Mouse (Mus musculus): ENCODE data around the gene Neurl1a. TPM values are rescaled to one million over a fixed set of nuclear protein-coding genes. Genes with fewer than 3 reads are reported as not detected.
"Not testable (repeated sequence)": the region's sequence is repeated elsewhere in the genome, so short reads cannot be mapped to it uniquely, and the experiment has no call there.

Gene Neurl1a
- polyA plus RNA-seq, 1 experiment: 2.3 TPM

DNA sequence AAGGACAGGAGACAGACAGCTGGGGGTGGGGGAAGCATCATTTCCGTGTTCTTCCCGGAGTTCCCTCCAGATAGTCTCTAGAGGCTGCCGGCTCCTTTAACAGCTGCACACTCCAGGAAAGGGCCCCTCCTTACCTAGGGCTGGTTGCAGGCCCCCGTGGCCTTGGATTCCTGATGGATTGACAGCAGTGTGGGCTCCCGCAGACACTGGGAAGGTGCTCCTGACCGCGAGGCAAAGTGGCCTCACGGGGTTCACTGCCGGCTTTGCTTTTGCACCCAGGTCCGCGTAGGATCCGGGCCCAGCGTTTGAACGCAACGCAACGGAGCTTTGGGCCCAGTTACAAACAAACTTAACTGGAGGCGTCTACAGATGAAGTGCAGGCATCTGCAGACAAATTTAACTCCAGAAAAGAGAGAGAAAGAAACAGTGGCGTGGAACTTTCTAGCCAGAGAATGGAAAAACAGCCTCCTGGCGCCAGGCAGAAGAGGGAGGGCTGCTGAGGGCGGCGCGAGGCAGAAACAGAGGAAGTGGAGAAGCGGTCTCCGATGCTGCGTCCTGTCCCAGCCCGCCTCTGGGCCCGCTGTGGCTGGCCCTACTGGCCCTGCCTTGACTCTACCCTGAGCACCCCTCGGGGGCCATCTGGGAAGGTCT is 40.7 kb upstream of the Neurl1a start, which contains the start of gene Calhm2:
Gene Calhm2, minus strand, starts transcription at position 524 of the 651 bp plus-strand sequence.
- H3K36me3 ChIP-seq (ENCODE audit: control insufficient read depth, insufficient read depth, low read length): no peaks in the 10 kb centered on the region
- H3K4me1 ChIP-seq (ENCODE audit: control insufficient read depth, insufficient read depth, low read length): no peaks in the 10 kb centered on the region
- 16% methylated on average over 28 of the region's 28 CpGs for WGBS
- H3K4me3 ChIP-seq (ENCODE audit: insufficient read depth, low read depth, low read length): peak within 1 kb of the TSS; percentile 66
- TF ChIP-seq POLR2A (IDR thresholded peaks at IDR 0.05; ENCODE audit: low read depth, low read length): no peak
- TF ChIP-seq CTCF (conservative IDR thresholded peaks at IDR 0.05; ENCODE audit: insufficient read depth, insufficient read length, low read depth, low read length): no peak
- H3K27ac ChIP-seq (ENCODE audit: insufficient read depth, low read depth, low read length): peak within 1 kb of the TSS; percentile 75
- DNase-seq: peak; percentile 52
- no peaks in the 10 kb centered on the region for H3K27me3 ChIP-seq (replicated peaks; ENCODE audit: control insufficient read depth, insufficient read depth, low read length)

DNA sequence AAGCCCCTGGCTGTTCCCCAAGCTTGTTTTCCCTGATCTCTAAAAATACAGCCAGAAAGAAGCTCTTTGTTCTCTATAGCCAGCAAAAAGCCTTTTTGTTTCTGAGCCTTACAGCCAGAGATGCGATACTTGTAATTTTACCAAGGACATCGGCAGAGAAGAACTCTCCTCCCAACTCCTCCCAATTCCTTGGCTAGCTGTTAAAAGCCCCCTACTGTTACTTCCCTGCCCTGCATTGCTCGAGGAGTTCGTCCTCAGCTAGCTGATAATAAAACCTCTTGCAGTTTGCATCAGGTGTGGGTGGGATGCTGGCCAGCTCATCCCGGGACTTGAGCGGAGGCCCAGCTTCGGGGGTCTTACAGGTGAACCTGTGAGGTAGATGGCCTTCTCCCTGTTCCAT is 39.0 kb upstream of the Neurl1a start:
- not testable (repeated sequence) for H3K4me1 ChIP-seq (ENCODE audit: control insufficient read depth, insufficient read depth, low read length); H3K36me3 ChIP-seq (ENCODE audit: control insufficient read depth, insufficient read depth, low read length); H3K27me3 ChIP-seq (replicated peaks; ENCODE audit: control insufficient read depth, insufficient read depth, low read length); DNase-seq; H3K4me3 ChIP-seq (ENCODE audit: insufficient read depth, low read depth, low read length); H3K27ac ChIP-seq (ENCODE audit: insufficient read depth, low read depth, low read length)
- 55% methylated on average over 7 of the region's 7 CpGs for WGBS

DNA sequence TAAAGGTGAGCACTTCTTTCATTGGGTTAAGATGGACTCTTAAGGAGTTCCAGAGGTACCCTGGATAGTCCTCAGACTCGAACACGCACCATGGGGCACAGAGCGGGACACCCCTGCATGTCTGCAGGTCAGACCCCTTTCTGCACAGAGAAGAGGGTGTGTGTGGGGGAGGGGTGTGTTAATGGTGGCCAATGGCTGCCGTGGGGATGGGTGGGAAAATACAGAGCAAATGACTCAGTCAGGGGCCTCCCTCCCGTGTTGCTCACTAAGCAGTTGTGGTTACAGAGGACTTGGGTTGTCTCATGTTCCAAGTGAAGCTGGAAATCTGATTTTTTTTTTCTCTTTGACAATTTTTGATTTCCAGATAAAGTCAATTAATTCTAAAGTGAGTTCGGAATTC is 36.2 kb upstream of the Neurl1a start:
- H3K27me3 ChIP-seq (replicated peaks; ENCODE audit: control insufficient read depth, insufficient read depth, low read length): no peaks in the 10 kb centered on the region
- 78% methylated on average over 6 of the region's 6 CpGs for WGBS
- H3K4me3 ChIP-seq (ENCODE audit: insufficient read depth, low read depth, low read length): no peak overlapping the region
- DNase-seq: no peak
- no peaks in the 10 kb centered on the region for H3K4me1 ChIP-seq (ENCODE audit: control insufficient read depth, insufficient read depth, low read length)
- TF ChIP-seq POLR2A (IDR thresholded peaks at IDR 0.05; ENCODE audit: low read depth, low read length) (no peak), CTCF (conservative IDR thresholded peaks at IDR 0.05; ENCODE audit: insufficient read depth, insufficient read length, low read depth, low read length) (no peak)
- no peaks in the 10 kb centered on the region for H3K36me3 ChIP-seq (ENCODE audit: control insufficient read depth, insufficient read depth, low read length)
- no peak overlapping the region for H3K27ac ChIP-seq (ENCODE audit: insufficient read depth, low read depth, low read length)

- Histone ChIP-seq H3K27me3 (replicated peaks; ENCODE audit: control insufficient read depth, insufficient read depth, low read length) (no peaks in the 10 kb centered on the region), H3K4me3 (ENCODE audit: insufficient read depth, low read depth, low read length) (no peak within 1 kb of the TSS), H3K36me3 (ENCODE audit: control insufficient read depth, insufficient read depth, low read length) (no peaks in the 10 kb centered on the region), H3K27ac (ENCODE audit: insufficient read depth, low read depth, low read length) (no peak within 1 kb of the TSS), H3K4me1 (ENCODE audit: control insufficient read depth, insufficient read depth, low read length) (no peaks in the 10 kb centered on the region)
- TF ChIP-seq POLR2A (IDR thresholded peaks at IDR 0.05; ENCODE audit: low read depth, low read length) (no peak), CTCF (conservative IDR thresholded peaks at IDR 0.05; ENCODE audit: insufficient read depth, insufficient read length, low read depth, low read length) (no peak)
- 90% methylated on average over 6 of the region's 6 CpGs for WGBS
- DNase-seq: no peak
These were observed 34.5 kb upstream of the Neurl1a start, which contains the start of gene Calhm1 for GRCm38 (mm10) chr19:47144154-47144553. TSS of gene Calhm1 (minus strand) at chr19:47144254.

GRCm38 (mm10) chr19:47148267-47148847 is 30.3 kb upstream of the Neurl1a start:
- H3K4me1 ChIP-seq (ENCODE audit: control insufficient read depth, insufficient read depth, low read length): no peaks in the 10 kb centered on the region
- H3K4me3 ChIP-seq (ENCODE audit: insufficient read depth, low read depth, low read length): no peak overlapping the region
- H3K36me3 ChIP-seq (ENCODE audit: control insufficient read depth, insufficient read depth, low read length): no peaks in the 10 kb centered on the region
- TF ChIP-seq CTCF (conservative IDR thresholded peaks at IDR 0.05; ENCODE audit: insufficient read depth, insufficient read length, low read depth, low read length) (no peak), POLR2A (IDR thresholded peaks at IDR 0.05; ENCODE audit: low read depth, low read length) (no peak)
- WGBS: 74% methylated on average over 5 of the region's 5 CpGs
- H3K27ac ChIP-seq (ENCODE audit: insufficient read depth, low read depth, low read length): no peak overlapping the region
- DNase-seq: no peak
- H3K27me3 ChIP-seq (replicated peaks; ENCODE audit: control insufficient read depth, insufficient read depth, low read length): no peaks in the 10 kb centered on the region

GRCm38 (mm10) chr19:47149854-47150253 is 28.8 kb upstream of the Neurl1a start:
- no peaks in the 10 kb centered on the region for H3K27me3 ChIP-seq (replicated peaks; ENCODE audit: control insufficient read depth, insufficient read depth, low read length)
- H3K4me3 ChIP-seq (ENCODE audit: insufficient read depth, low read depth, low read length): no peak overlapping the region
- WGBS: 33% methylated on average over 4 of the region's 4 CpGs
- no peaks in the 10 kb centered on the region for H3K4me1 ChIP-seq (ENCODE audit: control insufficient read depth, insufficient read depth, low read length)
- peak; percentile 14 for DNase-seq
- H3K36me3 ChIP-seq (ENCODE audit: control insufficient read depth, insufficient read depth, low read length): no peaks in the 10 kb centered on the region
- TF ChIP-seq CTCF (conservative IDR thresholded peaks at IDR 0.05; ENCODE audit: insufficient read depth, insufficient read length, low read depth, low read length) (no peak), POLR2A (IDR thresholded peaks at IDR 0.05; ENCODE audit: low read depth, low read length) (no peak)
- H3K27ac ChIP-seq (ENCODE audit: insufficient read depth, low read depth, low read length): peak overlapping the region; percentile 19; the same call in 1 of the 2 replicates

- no peak overlapping the region for H3K4me3 ChIP-seq (ENCODE audit: insufficient read depth, low read depth, low read length)
- TF ChIP-seq POLR2A (IDR thresholded peaks at IDR 0.05; ENCODE audit: low read depth, low read length): no peak
- TF ChIP-seq CTCF (conservative IDR thresholded peaks at IDR 0.05; ENCODE audit: insufficient read depth, insufficient read length, low read depth, low read length): no peak
- WGBS: 35% methylated on average over 32 of the region's 32 CpGs
- no peak overlapping the region for H3K27ac ChIP-seq (ENCODE audit: insufficient read depth, low read depth, low read length)
- peak; percentile 24 for DNase-seq
- no peaks in the 10 kb centered on the region for H3K36me3 ChIP-seq (ENCODE audit: control insufficient read depth, insufficient read depth, low read length)
- no peaks in the 10 kb centered on the region for H3K27me3 ChIP-seq (replicated peaks; ENCODE audit: control insufficient read depth, insufficient read depth, low read length)
- H3K4me1 ChIP-seq (ENCODE audit: control insufficient read depth, insufficient read depth, low read length): no peaks in the 10 kb centered on the region
These were observed 27.1 kb upstream of the Neurl1a start for GRCm38 (mm10) chr19:47151332-47152061.
